Mouse (Mus musculus) adrenal gland, adult 2 months (tissue): ENCODE results near the gene Lrrc32. TPM values are rescaled to one million over a fixed set of nuclear protein-coding genes. Genes with fewer than 3 reads are reported as not detected.

Experiments
- DNase-seq: peaks from one replicate; pipeline ENCODE4 v3.0.0; 2021
- polyA plus RNA-seq: library from polyadenylated mRNA; depleted of rRNA; stranded (reverse); fragments of >200 nt; gene quantifications from 2 replicates; pipeline ENCODE4 v1.2.3, GENCODE M21; 2012
- total RNA-seq, 2 experiments: library from RNA; stranded (reverse); gene quantifications; 2 replicates each; pipeline ENCODE4 v1.2.3; 2021

Lrrc32 gene
- total and polyA plus RNA-seq, 3 experiments: 16.6 to 37.1 (median 17.0) TPM

DNA sequence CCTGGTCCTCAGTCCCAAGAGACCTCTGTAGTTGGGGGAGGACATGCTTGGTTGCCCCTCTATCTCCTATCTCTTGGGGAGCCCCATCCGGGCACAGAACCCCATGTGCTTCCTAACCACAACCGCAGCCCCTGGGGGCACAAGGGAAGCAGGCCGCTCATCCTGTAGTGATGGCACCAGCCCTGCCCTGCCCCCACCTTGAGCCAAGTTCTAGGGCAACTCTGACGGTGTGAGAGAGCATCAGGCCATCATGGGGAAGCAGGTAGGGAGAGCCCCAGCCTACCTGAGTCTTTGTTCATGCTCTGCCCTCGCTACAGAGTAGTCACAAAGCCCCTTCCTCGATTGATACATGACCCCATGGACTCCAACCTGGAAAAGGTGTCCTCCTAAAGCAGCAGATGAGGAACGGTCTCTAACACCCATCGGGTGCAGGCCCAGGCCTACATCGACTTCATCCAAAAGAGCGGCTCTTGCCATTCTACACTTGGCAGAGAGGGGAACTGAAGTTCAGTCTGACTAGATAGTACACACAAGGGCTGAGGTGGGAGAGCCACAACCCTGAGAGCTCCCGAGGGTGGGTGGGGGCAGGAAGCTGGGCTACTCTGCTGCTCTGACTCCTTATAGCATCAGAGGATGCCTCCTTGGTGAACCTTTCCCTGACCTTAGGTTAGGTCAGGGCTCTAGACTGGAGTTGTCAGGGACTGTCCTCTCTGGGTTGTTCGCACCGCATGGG is 519 bp upstream of the Lrrc32 start:
- no peak for DNase-seq

DNA sequence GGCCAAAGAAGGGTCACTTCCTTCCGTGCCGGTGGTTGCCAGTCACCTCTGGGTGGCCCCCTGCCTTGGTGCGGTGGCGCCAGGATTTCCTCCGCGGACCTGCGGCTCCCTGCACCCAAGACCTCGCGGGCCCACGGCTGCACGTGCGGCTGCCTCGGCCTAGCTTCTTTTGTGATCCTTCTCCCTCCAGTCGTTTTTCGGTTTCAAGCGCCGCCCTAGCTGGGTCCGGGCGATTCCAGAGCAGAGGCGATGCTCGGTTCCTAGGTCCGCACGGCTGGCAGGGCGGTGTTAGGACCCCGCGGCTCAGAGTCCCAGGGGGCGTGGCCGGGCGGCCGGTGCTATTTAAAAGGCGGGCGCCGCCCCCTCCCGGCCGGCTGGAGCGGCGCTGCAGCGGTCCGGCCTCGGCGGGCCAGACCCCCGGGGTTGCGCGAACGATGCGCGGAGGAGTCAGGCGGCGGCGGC is 571 bp downstream of the Lrrc32 start:
- DNase-seq: peak; percentile 86

DNA sequence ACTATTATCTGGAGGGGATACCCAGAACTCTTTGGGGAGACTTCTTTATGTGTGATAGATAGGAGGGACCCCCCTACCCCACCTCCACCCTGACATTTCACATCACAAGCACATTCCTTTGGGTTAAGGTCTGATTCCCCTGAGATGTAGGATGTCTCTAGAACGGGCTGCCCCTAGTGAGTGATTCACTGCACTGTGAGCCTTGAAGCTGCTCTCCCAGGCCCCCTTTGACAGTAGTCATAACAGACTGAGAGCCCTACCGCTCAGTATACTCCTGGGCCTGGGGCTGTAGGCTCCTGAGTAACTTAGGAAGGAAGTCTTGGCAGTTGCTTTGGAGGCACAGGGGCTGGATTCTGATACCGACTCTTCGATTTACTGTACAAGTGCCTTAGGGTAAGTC is 1.2 kb downstream of the Lrrc32 start:
- DNase-seq: no peak

DNA sequence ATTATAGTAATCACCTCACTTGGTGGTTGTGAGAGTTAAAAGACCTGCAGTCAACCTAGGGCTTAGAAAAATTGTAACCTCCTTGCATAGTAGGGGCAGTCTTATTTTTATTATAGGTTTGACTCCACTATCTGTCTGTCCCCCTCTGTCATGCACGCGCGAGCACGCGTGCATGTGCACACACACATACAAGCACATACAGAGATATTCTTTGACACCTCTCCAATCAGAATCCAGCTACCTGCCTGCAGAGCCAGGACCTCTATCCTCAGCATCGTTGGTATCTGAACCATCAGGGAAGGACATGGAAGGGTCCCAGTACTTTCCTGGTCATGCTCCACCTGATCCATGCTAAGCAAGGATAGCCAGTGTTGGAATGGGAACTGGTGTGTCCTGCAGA is 1.8 kb downstream of the Lrrc32 start:
- no peak for DNase-seq

DNA sequence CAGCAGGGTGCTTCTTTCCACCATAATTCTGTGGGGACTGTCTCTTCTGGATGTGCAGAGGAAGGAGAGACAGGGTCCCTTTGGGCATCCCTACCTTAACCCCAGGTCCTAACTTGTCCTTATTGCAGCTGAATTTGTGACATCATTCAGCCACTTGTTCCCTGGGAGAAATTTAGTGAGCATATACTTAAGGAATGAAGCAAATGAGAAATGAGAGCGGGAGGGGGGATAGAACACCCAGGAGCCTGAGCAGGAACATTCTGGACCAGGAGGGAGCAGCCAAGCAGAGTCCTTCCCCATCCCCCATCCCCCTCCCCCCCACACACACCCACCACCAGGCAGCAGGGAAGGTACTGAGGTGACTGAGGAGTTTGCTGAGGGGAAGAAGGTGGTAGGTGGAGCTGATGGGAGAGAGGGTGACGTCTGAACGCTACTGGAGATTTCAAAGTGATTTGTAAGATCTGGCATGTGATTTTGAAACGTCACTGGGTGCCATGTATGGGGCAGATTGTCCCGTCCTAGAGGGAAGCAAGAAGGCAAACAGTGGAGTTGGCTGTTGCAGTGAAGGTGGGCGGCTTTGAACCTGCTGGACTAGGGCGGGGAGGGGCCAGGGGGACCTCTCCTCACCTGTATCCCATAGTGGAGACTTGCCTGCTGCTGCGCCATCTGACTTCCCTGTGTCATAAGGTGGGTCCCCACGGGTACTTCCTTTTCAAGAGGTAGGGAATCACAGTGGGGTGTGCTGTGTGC is 2.5 kb downstream of the Lrrc32 start:
- DNase-seq: no peak

DNA sequence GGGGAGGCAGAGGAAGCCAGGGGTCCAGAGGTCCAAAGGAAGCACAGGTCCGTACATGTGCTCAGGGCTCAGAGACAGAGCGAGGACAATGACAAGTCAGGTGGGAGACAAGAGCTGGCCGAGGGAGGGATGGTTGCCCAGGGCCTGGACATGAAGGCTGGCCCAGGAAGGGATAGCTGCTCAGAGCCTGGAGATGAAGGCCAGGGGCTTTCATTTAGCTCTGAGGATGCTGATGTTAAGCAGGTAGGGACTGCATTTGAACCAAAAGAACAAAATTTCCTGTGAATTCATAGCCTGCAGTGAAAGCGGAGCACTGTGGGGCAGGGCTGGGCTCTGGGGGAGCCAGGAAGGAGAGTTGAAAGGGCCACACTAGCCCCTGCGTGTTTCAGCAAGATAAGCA is 3.2 kb downstream of the Lrrc32 start:
- no peak for DNase-seq

DNA sequence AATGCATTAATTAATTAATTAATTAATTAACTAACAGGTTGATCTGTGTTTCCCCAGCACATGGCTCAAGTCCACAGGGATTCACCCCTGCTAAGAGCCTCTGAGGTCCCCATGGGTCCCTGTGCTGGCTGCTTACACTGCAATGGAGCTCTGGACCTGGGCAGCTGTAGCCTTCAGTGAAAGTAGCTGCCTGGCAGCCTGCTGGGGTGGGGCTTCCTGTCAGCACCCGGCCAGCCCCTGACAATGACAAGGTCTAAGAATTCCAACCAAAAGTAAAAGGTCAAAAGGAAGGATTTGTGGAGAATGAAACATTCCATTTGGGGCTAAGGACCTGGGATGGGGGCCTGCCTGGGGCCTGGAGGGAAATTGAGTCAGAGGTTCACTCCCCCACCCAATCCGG is 4.2 kb downstream of the Lrrc32 start:
- DNase-seq: peak; percentile 53

DNA sequence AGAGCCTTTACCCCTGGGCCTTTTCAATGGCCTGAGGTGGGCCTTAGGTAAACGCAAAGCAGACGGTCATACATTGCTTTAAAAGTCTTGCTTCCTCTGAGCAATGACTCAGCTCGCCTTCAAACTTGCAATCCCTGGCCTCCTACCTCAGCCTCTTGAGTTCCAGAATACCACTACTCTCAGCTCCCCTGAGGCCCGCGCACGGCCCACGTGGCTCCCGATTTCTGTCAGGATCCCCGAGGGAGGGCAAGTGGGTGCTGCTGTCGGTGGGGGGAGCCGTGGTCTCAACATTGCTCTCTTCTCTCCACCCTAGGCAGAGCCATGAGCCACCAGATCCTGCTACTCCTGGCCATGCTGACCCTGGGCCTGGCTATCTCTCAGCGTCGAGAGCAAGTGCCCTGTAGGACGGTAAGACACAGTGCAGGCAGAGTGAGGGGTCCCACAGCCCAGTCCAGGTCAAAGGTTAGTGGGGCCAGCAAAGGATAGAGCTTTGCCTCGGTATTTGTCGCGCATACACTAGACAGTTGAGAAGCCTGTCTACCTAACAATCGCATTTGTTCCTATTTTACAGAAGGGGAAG is 4.9 kb downstream of the Lrrc32 start:
- no peak for DNase-seq

DNA sequence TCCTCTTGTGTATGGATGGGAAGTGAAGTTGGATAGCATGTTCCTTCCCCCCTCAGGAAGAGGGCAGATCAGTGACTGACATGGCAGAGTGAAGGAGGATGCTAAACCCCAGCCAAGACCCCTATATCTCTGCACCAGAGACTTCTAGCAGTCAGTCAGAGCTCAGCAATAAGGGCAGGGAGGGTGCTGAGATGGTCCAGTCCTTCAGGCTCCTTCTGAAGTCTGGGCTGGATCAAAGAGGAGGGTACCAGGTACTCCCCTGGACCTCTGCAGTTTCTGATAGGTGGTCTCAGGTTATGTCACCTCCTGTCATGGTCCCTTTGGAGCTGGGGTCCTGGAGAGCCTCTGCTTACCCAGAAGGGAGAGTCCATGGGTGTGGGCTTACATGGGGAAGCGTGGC is 6.5 kb downstream of the Lrrc32 start:
- no peak for DNase-seq

DNA sequence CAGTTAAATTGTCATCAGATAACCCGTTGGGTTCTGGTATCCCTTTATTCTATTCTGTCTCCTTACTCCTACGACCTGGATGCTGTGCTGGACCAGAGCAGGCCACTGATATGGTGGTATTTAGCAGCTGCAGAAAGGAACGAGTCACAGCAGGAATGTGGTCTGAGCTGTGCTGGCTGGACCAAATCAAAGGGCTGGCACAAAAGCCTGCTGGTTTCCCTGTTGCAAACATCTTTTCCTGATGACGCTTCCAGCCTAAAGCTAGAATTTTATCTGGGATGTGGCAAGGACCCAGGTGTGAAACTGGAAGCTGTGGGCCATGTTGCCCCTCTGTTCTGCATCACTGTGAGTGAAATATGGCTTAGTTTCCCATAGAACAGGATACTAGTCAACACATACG is 8.4 kb downstream of the Lrrc32 start:
- no peak for DNase-seq

DNA sequence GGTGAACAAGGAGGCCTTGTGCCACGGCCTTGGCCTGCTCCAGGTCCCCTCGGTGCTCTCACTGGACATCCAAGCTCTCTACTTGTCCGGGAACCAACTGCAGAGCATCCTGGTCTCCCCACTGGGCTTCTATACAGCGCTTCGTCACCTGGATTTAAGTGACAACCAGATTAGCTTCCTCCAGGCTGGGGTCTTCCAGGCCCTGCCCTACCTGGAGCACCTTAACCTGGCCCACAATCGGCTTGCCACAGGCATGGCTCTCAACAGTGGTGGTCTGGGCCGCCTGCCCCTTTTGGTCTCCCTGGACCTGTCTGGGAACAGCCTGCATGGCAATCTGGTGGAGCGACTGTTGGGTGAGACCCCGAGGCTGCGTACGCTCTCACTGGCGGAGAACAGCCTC is 9.0 kb downstream of the Lrrc32 start:
- no peak for DNase-seq

DNA sequence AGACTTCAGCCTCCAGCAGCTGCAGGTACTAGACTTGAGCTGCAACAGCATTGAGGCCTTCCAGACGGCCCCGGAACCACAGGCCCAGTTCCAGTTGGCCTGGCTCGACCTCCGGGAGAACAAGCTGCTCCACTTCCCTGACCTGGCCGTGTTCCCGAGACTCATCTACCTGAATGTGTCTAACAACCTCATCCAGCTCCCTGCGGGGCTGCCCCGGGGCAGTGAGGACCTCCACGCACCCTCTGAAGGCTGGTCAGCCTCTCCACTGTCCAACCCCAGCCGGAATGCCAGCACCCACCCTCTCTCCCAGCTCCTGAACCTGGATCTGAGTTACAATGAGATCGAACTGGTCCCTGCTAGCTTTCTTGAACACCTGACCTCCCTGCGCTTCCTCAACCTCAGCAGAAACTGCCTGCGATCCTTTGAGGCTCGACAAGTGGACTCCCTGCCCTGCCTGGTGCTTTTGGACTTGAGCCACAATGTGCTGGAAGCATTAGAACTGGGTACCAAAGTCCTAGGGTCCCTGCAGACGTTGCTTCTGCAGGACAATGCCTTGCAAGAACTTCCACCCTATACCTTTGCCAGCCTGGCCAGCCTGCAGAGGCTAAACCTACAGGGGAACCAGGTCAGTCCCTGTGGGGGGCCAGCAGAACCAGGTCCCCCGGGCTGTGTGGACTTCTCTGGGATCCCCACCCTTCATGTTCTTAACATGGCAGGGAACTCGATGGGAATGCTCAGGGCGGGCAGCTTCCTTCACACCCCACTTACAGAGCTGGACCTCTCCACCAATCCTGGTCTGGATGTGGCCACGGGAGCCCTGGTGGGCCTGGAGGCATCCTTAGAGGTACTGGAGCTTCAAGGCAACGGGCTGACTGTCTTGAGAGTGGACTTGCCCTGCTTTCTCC is 9.8 kb downstream of the Lrrc32 start:
- DNase-seq: no peak

DNA sequence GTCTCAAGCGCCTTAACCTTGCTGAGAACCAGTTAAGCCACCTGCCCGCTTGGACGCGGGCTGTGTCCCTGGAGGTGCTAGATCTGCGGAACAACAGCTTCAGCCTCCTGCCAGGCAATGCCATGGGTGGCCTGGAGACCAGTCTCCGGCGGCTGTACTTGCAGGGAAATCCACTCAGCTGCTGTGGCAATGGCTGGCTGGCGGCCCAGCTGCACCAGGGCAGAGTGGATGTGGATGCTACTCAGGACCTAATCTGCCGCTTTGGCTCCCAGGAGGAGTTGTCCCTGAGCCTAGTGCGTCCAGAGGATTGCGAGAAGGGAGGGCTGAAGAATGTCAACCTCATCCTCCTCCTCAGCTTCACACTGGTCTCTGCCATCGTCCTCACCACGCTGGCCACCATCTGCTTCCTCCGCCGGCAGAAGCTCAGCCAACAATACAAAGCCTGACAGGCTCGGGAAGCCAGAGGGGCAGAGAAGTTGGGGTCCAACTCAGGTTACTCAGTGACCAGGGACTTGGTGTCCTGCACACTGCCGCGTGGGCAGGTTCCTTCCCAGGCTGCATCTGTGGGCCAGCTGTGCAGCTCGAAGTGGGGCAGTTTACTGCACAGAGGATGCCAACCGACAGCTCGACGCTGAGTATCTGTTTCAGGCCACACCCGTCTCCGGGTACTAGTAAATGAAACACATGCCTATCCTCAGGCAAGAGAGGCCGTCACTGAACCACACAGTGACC is 10.6 kb downstream of the Lrrc32 start:
- peak; percentile 30 for DNase-seq

DNA sequence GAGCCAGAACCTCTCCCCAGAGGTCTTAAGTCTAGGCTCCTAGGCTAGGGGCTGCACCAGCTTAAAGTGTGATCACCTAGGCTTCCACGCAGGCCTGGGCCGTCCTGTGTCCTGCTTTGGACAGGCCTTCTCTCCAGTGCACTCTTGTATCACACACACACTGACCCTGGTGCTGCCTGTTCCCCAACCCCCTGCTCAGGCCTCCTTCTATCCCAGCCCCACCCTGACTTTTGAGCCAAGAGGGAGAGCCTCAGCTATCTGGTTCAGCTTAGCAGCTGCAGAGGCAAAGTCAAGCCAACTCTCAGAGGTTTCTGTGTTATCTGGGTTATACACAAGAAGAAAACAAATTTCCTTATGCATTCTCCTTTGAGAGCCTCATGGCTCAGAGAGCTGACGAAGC is 11.4 kb downstream of the Lrrc32 start:
- DNase-seq: peak; percentile 25

DNA sequence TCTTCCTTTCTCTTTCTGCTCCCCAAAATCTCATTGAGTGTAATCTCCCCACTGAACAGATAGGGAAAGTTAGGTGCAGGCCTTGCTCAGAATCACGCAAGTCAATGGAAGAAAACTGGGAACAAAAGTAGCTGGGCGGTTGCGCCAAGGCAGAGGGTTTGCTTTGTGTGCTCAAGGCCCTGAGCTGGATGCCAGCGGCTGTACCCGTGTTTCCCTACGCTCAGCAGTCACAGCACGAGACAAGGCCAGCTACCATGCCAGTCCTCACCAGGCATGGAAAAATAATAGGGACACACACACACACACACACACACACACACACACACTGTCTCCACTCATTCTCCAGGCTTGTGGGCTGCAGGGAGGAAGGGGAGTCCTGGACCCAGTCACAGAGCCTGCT is 12.0 kb downstream of the Lrrc32 start:
- DNase-seq: no peak

DNA sequence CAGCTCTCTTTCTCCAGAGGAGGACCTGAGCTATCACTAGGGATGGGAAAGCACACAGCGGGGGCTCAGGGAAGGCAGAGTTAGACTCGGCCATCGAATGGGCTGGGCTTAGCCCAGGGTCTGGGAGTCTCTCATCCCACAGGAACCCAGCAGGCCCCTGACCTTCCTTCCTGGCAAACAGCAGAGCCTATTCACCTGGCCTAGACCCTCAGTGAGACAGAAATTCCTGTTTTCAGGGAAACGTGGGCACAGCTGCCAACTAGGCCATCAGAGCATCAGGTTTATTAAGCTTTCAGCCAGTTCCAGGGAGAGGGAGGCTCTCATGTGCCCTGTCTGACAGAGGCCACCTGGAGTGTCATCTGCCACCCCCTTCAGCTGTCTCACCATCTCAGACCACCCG is 13.8 kb downstream of the Lrrc32 start:
- no peak for DNase-seq

DNA sequence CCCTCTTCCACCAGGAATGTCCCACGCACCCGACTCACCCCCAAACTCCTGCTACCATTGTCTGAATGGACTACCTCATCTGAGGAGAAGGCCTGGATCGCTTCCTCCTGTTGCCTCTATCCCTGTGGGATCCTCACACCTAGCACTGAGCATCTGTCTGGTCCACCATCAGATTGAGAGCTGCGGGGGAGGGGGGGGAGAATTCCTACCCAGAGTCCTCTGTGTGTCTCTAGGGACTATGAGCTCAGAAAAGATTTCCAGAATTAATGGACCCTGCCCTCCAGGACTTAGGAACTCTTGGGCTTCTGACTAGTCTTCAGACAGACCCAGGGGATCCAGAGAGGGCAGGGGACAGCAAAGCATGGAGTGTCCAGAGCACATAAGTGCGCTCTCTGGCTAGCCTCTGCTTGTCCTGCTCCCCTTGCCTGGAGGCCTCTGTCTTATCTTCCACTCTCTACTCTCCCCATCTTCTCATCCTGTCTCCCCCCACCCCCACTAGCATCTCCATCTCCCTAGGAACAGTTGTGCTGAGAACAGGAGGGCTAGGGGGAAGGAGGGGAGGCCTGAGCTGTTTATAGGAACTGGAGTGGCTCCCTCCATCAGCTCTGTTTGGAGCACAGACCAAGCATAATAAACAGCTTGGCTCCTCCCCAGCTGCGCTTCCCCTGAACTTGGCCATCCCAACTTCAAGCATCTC is 15.0 kb downstream of the Lrrc32 start:
- no peak for DNase-seq

DNA sequence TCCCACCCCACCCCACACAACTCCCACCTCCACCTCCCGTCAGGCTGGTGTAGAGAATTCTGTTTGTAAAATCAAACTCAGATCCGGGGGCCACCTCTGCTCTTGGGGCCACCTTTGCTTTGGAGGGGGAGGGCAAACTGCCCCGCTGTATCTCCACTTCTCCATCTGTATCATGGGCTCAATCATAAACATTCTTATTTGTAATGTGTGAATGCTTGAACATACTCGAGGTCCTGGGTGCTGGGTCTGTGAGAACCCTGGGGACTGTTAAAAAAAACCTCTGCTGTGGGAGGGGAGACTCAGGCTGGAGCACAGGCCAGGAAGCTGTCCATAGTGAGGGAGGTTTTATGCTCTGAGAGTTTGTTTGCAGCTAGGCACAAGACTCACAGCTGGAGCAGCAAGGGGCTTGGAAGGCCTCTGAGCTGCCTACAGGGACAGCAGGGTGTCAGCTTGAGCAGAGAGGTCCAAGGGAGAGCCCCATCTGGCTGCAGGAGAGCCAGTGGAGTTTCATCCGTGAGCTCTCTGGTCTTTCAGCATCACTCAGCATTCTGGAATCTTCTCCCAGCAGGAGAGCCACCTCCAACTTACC is 15.7 kb downstream of the Lrrc32 start:
- DNase-seq: no peak

DNA sequence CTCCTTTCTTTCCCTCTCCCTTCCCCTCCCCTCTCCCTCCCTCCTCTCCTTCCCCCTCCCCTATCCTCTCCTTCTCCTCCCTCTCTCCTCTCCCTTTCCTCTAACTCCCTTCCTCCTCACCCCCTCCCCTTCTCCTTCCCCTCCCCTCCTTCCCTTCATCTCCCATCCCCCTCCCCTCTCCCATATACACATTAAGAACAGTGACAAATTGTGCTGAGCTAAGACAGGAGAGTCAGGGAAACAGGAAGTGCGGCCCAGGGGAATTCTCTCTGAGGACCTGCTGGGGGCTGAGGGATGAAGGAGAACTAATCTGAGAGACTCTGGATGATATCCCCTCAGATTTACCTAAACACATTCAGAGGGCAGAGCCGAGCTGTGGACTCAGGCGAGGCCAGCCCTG is 16.6 kb downstream of the Lrrc32 start:
- no peak for DNase-seq
